Mouse (Mus musculus): ENCODE data around the gene Gm14548.

DNA sequence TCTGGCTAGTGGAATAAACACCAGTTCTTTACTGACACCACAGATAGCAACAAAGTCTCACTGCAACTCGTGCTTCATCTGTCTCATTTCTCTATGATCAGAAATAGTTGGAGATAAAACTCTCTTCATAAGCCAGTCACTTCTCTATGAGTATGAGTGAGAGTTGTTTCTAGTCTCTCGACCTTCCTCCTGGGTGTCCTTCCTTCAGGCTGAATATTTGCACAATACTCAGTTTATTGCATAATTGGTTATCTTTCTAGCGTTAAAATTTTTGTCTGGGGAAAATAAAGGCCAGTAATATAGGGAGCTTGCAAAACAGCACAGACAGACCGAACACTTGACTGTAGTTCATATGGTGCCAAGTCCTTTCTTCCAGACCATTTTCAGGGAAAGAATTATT lies 48.2 kb upstream of the Gm14548 start:
- TF ChIP-seq CTCF (IDR thresholded peaks at IDR 0.05) (no peak), EP300 (IDR thresholded peaks at IDR 0.05; ENCODE audit: insufficient read depth, low read depth, low read length) (no peak)

Data from heart, adult 2 months (tissue).